Mouse (Mus musculus): ENCODE measurements around the gene Tmem135.

- TF ChIP-seq POLR2A (IDR thresholded peaks at IDR 0.05; ENCODE audit: borderline replicate concordance, control insufficient read depth, low read depth, low read length) (no peak), CTCF (IDR thresholded peaks at IDR 0.05; ENCODE audit: control insufficient read depth, insufficient read depth, low read length) (no peak)
Observed at GRCm38 (mm10) chr7:89339808-89340207, 64.2 kb downstream of the Tmem135 start.

All from bone marrow, adult 2 months (tissue).